Mouse (Mus musculus): ENCODE results near the gene Ptpn4. TPM values are rescaled to one million over a fixed set of nuclear protein-coding genes. Genes with fewer than 3 reads are reported as not detected.

Gene Ptpn4
- polyA plus RNA-seq, 1 experiment, result 4.4 TPM

GRCm38 (mm10) chr1:119654307-119654706 lies 183.1 kb downstream of the Ptpn4 start:
- H3K27ac ChIP-seq (ENCODE audit: control insufficient read depth, insufficient read depth, low read length), result no peak overlapping the region
- TF ChIP-seq POLR2A (IDR thresholded peaks at IDR 0.05; ENCODE audit: control insufficient read depth, extremely low read depth, insufficient read depth, low read length, poor library complexity) (no peak), CTCF (IDR thresholded peaks at IDR 0.05; ENCODE audit: borderline replicate concordance, control insufficient read depth, extremely low read depth, insufficient read depth, low read length, poor library complexity) (no peak)
- no peaks in the 10 kb centered on the region for H3K4me1 ChIP-seq (replicated peaks; ENCODE audit: control insufficient read depth, insufficient read depth, low read length)
- H3K27me3 ChIP-seq (ENCODE audit: control insufficient read depth, insufficient read depth, low read length), result no peaks in the 10 kb centered on the region
- no peak overlapping the region for H3K4me3 ChIP-seq (ENCODE audit: control insufficient read depth, insufficient read depth, low read length)
- 97% methylated on average over 2 of the region's 2 CpGs for WGBS
- no peaks in the 10 kb centered on the region for H3K36me3 ChIP-seq (ENCODE audit: control insufficient read depth, insufficient read depth, low read length)
- no peak for DNase-seq

- TF ChIP-seq CTCF (IDR thresholded peaks at IDR 0.05; ENCODE audit: borderline replicate concordance, control insufficient read depth, extremely low read depth, insufficient read depth, low read length, poor library complexity) (no peak), POLR2A (IDR thresholded peaks at IDR 0.05; ENCODE audit: control insufficient read depth, extremely low read depth, insufficient read depth, low read length, poor library complexity) (no peak)
Measured at GRCm38 (mm10) chr1:119650386-119650785, 187.0 kb downstream of the Ptpn4 start.

GRCm38 (mm10) chr1:119649627-119650026 lies 187.8 kb downstream of the Ptpn4 start:
- 92% methylated on average over 2 of the region's 2 CpGs for WGBS
- peaks cover 3% of the 10 kb centered on the region; the same call in 1 of the 2 replicates for H3K4me1 ChIP-seq (replicated peaks; ENCODE audit: control insufficient read depth, insufficient read depth, low read length)
- no peaks in the 10 kb centered on the region for H3K36me3 ChIP-seq (ENCODE audit: control insufficient read depth, insufficient read depth, low read length)
- no peak for DNase-seq
- no peak overlapping the region for H3K27ac ChIP-seq (ENCODE audit: control insufficient read depth, insufficient read depth, low read length)
- TF ChIP-seq POLR2A (IDR thresholded peaks at IDR 0.05; ENCODE audit: control insufficient read depth, extremely low read depth, insufficient read depth, low read length, poor library complexity) (no peak), CTCF (IDR thresholded peaks at IDR 0.05; ENCODE audit: borderline replicate concordance, control insufficient read depth, extremely low read depth, insufficient read depth, low read length, poor library complexity) (no peak)
- H3K4me3 ChIP-seq (ENCODE audit: control insufficient read depth, insufficient read depth, low read length), result no peak overlapping the region
- no peaks in the 10 kb centered on the region; the same call in 1 of the 2 replicates for H3K27me3 ChIP-seq (ENCODE audit: control insufficient read depth, insufficient read depth, low read length)

More at GRCm38 (mm10) chr1:119650386-119650785, 187.0 kb downstream of the Ptpn4 start:
- WGBS, result 98% methylated on average over 5 of the region's 5 CpGs
- Histone ChIP-seq H3K4me3 (ENCODE audit: control insufficient read depth, insufficient read depth, low read length) (no peak overlapping the region), H3K27ac (ENCODE audit: control insufficient read depth, insufficient read depth, low read length) (no peak overlapping the region), H3K36me3 (ENCODE audit: control insufficient read depth, insufficient read depth, low read length) (no peaks in the 10 kb centered on the region), H3K27me3 (ENCODE audit: control insufficient read depth, insufficient read depth, low read length) (no peaks in the 10 kb centered on the region; the same call in 1 of the 2 replicates), H3K4me1 (replicated peaks; ENCODE audit: control insufficient read depth, insufficient read depth, low read length) (peaks cover 3% of the 10 kb centered on the region; the same call in 1 of the 2 replicates)
- DNase-seq, result no peak

GRCm38 (mm10) chr1:119648205-119649111 lies 189.0 kb downstream of the Ptpn4 start, which contains the start of gene Epb41l5:
TSS of gene Epb41l5 (minus strand) at chr1:119649000.
- Histone ChIP-seq H3K27me3 (ENCODE audit: control insufficient read depth, insufficient read depth, low read length) (no peaks in the 10 kb centered on the region; the same call in 1 of the 2 replicates), H3K27ac (ENCODE audit: control insufficient read depth, insufficient read depth, low read length) (no peak within 1 kb of the TSS), H3K4me1 (replicated peaks; ENCODE audit: control insufficient read depth, insufficient read depth, low read length) (peaks cover 3% of the 10 kb centered on the region; the same call in 1 of the 2 replicates), H3K36me3 (ENCODE audit: control insufficient read depth, insufficient read depth, low read length) (no peaks in the 10 kb centered on the region), H3K4me3 (ENCODE audit: control insufficient read depth, insufficient read depth, low read length) (peak within 1 kb of the TSS; percentile 54)
- TF ChIP-seq POLR2A (IDR thresholded peaks at IDR 0.05; ENCODE audit: control insufficient read depth, extremely low read depth, insufficient read depth, low read length, poor library complexity) (no peak), CTCF (IDR thresholded peaks at IDR 0.05; ENCODE audit: borderline replicate concordance, control insufficient read depth, extremely low read depth, insufficient read depth, low read length, poor library complexity) (0 out of 2 replicates have a peak, but pooled peaks have one; percentile 11)
- peak; percentile 82 for DNase-seq
- under 1% methylated on average over 86 of the region's 86 CpGs for WGBS

GRCm38 (mm10) chr1:119646356-119646755 lies 191.1 kb downstream of the Ptpn4 start:
- WGBS, result 95% methylated on average over 2 of the region's 2 CpGs
- Histone ChIP-seq H3K4me1 (replicated peaks; ENCODE audit: control insufficient read depth, insufficient read depth, low read length) (peaks cover 3% of the 10 kb centered on the region; the same call in 1 of the 2 replicates), H3K36me3 (ENCODE audit: control insufficient read depth, insufficient read depth, low read length) (no peaks in the 10 kb centered on the region), H3K4me3 (ENCODE audit: control insufficient read depth, insufficient read depth, low read length) (no peak overlapping the region), H3K27ac (ENCODE audit: control insufficient read depth, insufficient read depth, low read length) (no peak overlapping the region), H3K27me3 (ENCODE audit: control insufficient read depth, insufficient read depth, low read length) (no peaks in the 10 kb centered on the region; the same call in 1 of the 2 replicates)
- TF ChIP-seq CTCF (IDR thresholded peaks at IDR 0.05; ENCODE audit: borderline replicate concordance, control insufficient read depth, extremely low read depth, insufficient read depth, low read length, poor library complexity), result no peak
- TF ChIP-seq POLR2A (IDR thresholded peaks at IDR 0.05; ENCODE audit: control insufficient read depth, extremely low read depth, insufficient read depth, low read length, poor library complexity), result no peak
- no peak for DNase-seq

- WGBS, result 42% methylated on average over 12 of the region's 12 CpGs
- TF ChIP-seq CTCF (IDR thresholded peaks at IDR 0.05; ENCODE audit: borderline replicate concordance, control insufficient read depth, extremely low read depth, insufficient read depth, low read length, poor library complexity) (no peak), POLR2A (IDR thresholded peaks at IDR 0.05; ENCODE audit: control insufficient read depth, extremely low read depth, insufficient read depth, low read length, poor library complexity) (no peak)
- Histone ChIP-seq H3K27ac (ENCODE audit: control insufficient read depth, insufficient read depth, low read length) (no peak overlapping the region), H3K4me3 (ENCODE audit: control insufficient read depth, insufficient read depth, low read length) (no peak overlapping the region), H3K27me3 (ENCODE audit: control insufficient read depth, insufficient read depth, low read length) (no peaks in the 10 kb centered on the region), H3K4me1 (replicated peaks; ENCODE audit: control insufficient read depth, insufficient read depth, low read length) (no peaks in the 10 kb centered on the region), H3K36me3 (ENCODE audit: control insufficient read depth, insufficient read depth, low read length) (no peaks in the 10 kb centered on the region)
- DNase-seq, result no peak
Measured at GRCm38 (mm10) chr1:119642367-119642766, 195.0 kb downstream of the Ptpn4 start.

Measured in thymus, adult 2 months (tissue).